Mouse (Mus musculus) lung, adult 18-20 months (tissue): ENCODE results near the gene Chrm5.
"Not testable (repeated sequence)": the region's sequence is repeated elsewhere in the genome, so short reads cannot be mapped to it uniquely, and the experiment has no call there.

Experiments
- DNase-seq, 2 experiments: peaks; one replicate each; pipeline ENCODE4 v3.0.0; 2022; ENCODE audit warnings: mixed read lengths in 2 of 2

Gene Chrm5

DNA sequence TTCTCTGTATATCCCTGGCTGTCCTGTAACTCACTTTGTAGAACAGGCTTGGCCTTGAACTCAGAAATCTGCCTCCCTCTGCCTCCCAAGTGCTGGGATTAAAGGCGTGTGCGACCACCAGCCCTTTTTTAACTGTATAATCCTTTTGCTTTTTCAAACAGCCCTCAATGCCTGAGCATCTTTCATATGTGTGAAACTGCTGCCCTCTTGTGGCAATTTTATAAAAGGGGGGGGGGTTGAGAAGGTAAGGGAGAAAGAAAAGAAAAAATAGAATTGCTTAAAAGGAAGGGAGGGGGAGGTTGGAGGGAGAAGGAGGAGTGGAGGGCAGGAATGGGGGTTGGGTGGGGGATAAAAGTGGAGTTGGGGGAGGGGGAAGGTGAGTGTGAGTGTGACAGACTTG lies 995 bp upstream of the Chrm5 start:
- peak in 1 of 2 experiments; percentile 20 for DNase-seq

DNA sequence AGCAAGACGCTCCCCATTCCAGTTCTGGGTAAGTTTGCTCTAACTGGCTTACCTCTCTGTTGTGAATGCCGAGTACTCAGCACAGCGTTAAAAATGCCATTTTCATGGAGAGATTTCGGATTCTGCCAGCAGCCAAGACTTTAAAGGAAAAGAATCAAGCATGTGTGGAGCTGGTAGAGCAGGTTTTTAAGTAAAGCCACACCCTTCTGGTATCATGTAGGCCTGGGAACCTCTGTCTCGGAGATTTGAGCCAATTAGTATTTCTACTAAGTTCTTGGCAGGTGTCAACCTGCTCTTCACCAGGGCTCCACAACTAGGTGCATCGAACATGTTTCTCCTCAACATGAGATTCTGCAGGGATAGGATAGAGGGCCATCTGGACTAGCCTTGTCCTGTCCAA lies 4.0 kb downstream of the Chrm5 start:
- DNase-seq: peak in 1 of 2 experiments; percentile 29

GRCm38 (mm10) chr2:112474997-112475724 lies 5.4 kb downstream of the Chrm5 start:
- peak in 1 of 2 experiments; percentile 33 for DNase-seq

GRCm38 (mm10) chr2:112472076-112472475 lies 8.5 kb downstream of the Chrm5 start:
- no peak for DNase-seq

- DNase-seq: no peak
Observed at GRCm38 (mm10) chr2:112470961-112471381, 9.6 kb downstream of the Chrm5 start.

GRCm38 (mm10) chr2:112469542-112469941 lies 11.0 kb downstream of the Chrm5 start:
- no peak for DNase-seq

- no peak for DNase-seq
Observed at GRCm38 (mm10) chr2:112460557-112460956, 20.0 kb downstream of the Chrm5 start.

DNA sequence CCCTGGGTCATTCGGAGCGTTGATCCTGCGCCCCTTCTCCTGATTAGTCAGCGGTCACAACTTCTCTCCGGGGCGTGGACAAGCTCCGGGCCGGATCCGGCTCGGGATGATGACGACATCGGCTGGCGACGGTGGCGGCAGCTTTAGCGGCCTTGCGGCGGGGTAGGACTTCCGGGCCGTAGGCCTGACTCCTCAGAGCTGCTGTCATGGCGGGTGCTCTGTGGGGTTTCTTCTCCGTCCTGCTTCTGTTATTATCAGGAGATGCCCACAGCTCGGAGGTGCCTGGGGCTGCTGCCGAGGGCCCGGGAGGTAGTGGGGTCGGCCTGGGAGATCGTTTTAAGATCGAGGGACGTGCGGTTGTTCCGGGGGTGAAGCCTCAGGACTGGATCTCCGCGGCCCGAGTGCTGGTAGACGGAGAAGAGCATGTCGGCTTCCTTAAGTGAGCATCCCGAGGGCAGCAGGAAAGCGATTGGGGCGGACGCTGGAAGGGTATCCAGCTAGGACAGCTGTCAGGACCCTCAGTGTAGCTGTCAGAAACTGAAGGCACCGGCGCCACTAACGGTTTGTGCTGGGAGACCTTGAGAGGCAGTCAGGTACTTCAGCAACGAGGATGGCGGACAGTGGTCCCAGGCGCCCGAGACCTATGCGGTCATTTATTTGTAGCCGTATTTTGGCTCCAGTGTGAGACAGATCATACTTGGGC lies 25.6 kb downstream of the Chrm5 start, which contains the start of gene Emc7:
TSS of gene Emc7 (plus strand) at position 136 of the 703 bp plus-strand sequence.
- peak; percentile 96 to 97 for DNase-seq

DNA sequence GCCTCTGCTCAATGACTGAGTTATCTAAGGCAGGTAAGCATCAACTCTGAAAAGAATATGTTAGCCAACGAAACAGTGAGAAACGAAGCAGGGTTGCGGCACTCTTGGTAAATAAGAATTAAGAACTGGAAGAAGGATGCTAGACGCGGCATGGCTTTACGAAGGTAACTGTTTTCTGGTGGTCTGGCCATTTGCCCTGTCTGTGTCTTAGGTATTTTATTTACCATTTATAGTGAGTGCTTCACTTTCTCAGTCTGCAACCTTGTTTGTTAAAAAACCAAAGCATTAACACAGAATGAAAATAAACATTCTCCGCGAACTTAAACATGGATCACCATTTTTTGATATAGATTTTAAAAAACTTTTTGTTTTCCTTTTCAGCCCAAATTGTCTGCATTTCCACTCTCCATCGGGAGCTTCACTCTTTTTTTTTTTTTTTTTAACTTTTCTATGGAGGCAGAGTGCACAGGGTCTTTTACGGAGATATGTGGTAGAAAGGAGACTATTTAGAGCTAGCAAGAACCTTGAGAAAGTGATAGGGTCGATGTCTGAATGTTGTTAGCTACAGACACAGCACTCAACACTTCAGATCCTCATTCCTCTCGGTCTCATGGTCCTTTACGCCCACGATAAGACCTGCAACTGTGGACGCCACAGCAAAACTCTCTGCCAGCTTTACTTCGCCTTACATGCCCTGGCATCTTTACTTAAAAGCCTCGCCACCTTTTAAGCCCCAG lies 26.3 kb downstream of the Chrm5 start:
- DNase-seq: no peak

- DNase-seq: not testable (repeated sequence)
Observed at GRCm38 (mm10) chr2:112452513-112452912, 28.1 kb downstream of the Chrm5 start.

- peak; percentile 10 to 14 for DNase-seq
Observed at GRCm38 (mm10) chr2:112449597-112450296, 30.8 kb downstream of the Chrm5 start.

GRCm38 (mm10) chr2:112448510-112449059 lies 32.0 kb downstream of the Chrm5 start:
- peak in 1 of 2 experiments; percentile 6 for DNase-seq

DNA sequence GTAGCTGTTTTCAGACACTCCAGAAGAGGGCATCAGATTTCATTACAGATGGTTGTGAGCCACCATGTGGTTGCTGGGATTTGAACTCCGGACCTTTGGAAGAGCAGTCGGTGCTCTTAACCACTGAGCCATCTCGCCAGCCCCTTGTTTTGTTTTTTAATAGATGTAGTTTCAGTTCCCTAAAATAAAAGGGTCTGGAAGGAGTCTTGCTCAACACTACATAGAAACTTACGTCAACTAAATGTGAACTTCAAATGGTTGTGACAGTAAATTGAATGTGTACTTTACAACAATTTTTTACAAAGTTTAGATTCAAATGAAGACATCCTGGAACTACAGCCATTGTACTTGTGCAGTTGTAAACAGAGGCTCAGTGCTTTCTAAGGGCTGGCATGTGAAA lies 32.5 kb downstream of the Chrm5 start:
- DNase-seq: not testable (repeated sequence)

GRCm38 (mm10) chr2:112445511-112445910 lies 35.1 kb downstream of the Chrm5 start:
- DNase-seq: no peak

GRCm38 (mm10) chr2:112443491-112443890 lies 37.1 kb downstream of the Chrm5 start:
- no peak for DNase-seq

GRCm38 (mm10) chr2:112437589-112437988 lies 43.0 kb downstream of the Chrm5 start:
- DNase-seq: no peak

DNA sequence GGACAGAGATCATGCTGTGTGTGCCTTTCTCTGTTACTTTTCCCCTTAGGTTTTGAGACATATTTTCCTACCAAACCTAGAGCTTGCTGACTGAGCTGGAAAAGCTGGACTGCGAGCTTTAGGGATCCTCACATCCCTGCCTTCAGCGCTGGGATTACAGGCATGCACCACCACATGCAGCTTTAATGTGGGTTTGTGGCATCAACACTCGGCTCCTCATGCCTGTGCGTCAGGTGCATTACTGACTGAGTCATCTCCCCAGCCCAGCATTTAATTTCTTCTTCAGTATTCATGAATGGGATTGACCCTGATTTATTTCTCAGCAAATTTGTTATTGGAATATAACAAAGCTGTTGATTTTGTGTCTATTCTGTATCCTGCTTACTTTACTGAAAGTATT lies 44.3 kb downstream of the Chrm5 start:
- no peak for DNase-seq

GRCm38 (mm10) chr2:112433359-112433758 lies 47.2 kb downstream of the Chrm5 start:
- peak in 1 of 2 experiments; percentile 47 for DNase-seq

- DNase-seq: no peak
Observed at GRCm38 (mm10) chr2:112432523-112432922, 48.0 kb downstream of the Chrm5 start.

- DNase-seq: no peak
Observed at GRCm38 (mm10) chr2:112430403-112430802, 50.2 kb downstream of the Chrm5 start.

DNA sequence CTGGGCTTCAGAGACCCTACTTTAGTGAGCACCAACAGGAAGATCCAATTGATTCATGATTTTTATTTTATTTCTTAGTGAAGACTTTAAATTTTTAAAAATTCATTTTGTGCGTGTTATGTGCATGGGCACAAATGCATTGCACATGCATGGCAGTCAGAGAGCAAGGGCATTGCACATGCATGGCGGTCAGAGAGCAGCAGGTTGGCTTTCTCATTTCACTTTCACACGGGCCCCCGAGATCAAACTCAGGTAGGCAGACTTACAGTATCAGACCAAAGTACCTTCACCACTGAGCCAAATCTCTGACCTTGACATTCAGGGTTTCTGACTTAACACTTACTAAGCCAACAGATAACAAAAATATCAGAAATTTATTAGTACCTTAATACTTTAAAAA lies 50.9 kb downstream of the Chrm5 start:
- DNase-seq: no peak
